Mouse (Mus musculus) liver (tissue): ENCODE results near the gene Gp9.
A peak's percentile ranks its signal among the peaks of the same experiment; 100 is the strongest.

Experiments used
- DNase-seq: peaks from one replicate; pipeline ENCODE4 v3.0.0-alpha.2; 2020; ENCODE audit warnings: mixed read lengths

Gene Gp9

DNA sequence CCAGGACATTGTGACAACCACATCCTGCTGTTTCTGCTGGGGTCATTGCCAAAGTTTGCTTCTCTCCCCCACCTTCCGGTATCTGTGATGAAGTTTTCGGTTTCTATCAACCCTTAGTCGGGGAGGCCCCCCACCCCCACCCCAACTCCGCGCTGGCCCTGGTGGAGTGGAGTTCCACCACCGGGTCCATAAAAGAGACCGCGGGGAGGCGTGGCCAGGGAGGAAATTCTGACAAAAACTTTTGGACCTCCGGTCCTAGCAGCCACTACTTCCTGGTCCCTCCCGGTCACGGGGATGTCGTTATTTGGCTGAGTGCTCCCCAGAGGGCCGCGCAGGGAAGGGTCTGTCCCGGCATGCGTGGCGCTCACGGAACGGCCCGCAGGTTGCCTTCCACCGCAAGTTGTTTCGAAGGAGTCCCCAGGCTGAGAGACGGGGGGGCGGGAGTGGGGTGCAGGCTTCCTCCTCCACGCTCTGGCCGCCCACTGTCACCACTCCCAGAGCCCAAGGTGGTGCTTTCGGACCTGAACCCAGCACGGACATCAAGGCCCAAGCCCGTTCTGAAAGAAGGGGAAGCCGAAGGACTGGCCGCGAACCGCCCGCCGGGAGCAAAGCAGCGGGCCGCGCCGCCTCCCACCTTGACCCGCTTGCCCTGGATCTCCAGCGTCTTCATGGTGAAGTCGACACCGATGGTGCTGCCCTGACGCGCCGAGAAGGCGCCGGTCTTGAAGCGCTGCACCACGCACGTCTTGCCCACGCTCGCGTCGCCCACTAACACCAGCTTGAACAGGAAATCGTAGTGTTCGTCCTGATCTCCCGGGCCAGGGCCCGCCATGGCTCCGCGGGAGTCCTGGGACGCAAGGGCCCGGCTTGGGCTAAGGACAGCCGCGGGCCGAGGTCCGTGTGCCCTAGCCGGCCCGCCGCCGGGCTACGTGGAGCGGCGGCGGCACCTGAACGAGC, 33.1 kb downstream of the Gp9 start:
- DNase-seq: peak; percentile 80

DNA sequence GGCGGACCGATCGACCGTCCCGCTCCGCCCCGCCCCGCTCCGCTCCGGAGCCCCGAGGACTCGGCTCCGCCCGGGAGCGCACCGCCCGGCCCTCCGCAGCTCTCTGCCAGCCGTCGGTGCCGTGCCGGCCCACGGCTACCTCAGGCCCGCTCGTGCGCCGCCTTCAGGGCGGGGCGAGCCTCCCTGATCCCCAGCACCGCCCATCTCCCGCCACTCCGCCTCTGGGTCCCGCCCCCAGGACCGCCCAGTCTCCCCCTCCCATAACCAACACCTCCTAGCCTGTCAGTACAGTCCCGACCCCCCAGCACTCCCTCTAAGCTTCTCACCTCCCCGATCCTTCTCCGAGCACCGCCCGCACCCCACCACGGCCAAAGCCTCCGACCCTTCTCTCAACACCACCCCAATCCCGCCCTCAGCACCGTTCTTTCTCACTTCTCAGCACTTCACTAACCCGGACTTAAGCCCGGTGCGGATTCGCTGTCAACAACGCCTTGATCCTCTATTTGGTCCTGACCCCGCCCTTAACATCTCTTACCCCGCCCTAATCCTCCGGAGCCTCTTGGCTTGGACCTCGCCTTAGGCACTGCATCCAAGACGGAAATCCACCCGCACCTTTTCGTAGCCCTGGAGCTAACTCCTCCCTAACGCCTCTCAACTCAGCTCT, 33.9 kb downstream of the Gp9 start, which contains the start of gene Rab43:
Gene Rab43 (minus strand): TSS at position 490 of the 664 bp plus-strand sequence.
- DNase-seq: peak; percentile 97

DNA sequence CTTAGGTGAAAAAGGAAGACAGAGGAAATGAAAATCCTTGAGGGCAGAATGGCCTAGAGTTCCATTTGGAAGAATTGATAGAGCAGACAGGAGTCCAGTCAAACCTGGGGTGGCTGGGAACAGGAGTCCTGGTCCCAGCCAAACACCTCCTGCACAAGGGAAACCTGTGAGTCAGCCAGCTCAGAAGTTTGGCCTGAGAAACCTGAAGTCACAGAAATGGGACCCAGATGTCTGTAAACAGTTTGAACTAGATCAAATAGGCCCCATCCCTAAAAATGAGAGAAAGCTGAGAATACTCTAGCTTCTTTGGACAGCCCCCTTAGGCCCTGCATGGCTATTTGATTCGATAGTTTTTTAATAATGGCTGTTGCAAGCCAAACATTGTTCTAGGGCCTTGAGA, 34.8 kb downstream of the Gp9 start:
- DNase-seq: no peak

DNA sequence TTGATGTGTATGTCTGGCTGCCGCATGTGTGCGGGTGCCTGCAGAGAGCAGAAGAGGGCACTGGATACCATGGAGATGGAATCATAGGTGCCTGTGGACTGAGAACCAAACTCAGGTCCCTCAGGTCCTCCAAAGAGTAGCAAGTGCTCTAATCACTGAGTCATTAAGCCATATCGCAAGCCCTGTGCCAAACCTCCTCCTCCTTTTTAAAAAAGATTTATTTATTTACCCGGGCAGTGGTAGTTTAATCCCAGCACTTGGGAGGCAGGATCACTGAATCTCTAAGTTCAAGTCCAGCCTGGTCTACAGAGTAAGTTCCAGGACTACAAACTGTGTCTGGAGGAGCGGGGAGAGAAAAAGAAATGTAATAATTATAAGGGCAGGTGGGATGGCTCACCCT, 36.6 kb downstream of the Gp9 start:
- no peak for DNase-seq

DNA sequence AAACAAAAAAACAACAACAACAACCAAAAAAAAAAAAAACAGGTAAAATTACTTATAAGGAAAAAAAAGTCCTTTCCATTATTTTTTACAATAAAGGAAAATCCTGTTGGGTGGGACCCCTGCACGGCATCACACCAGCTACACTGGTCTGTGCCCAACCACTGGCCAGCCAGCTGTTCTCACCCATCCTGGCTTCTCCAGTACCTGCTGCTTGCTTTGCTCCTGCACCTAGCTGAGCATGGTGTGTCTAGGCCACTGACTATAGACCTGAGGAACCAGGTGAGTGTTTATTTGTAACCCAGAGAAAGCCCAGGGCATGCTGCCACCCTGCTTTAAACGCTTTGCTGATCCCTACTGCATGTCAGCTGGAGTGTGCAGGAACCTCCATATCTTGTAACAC, 42.5 kb downstream of the Gp9 start:
- no peak for DNase-seq
